Mouse (Mus musculus) adrenal gland, adult (tissue): ENCODE results near the gene Mier2.

ENCODE experiments used
- DNase-seq, 2 experiments: peaks; one replicate each; pipeline ENCODE4 v3.0.0; 2022 to 2023; ENCODE audit warnings: low spot score in 1 of 2; ENCODE audit not compliant: inconsistent age in 2 of 2

The Mier2 gene

DNA sequence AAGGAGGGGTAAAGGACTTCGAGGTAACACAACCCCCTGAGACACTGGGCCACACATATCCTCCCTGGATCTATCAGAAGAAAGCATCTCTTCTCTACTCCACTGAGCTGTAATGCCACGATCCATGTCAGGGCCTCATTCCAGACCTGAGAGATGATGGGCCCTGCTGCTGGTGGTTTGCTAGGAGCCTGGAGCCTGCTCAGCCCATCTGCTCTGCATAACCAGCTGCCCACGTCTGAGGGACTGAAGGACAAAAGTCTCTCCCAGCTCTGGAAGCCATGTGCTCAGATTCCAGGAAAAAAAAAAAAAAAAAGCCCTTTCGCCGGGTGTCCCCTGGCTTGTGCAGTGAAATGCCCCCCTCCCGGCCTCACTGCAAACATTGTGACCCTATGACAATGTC lies 20.8 kb upstream of the Mier2 start:
- no peak for DNase-seq

DNA sequence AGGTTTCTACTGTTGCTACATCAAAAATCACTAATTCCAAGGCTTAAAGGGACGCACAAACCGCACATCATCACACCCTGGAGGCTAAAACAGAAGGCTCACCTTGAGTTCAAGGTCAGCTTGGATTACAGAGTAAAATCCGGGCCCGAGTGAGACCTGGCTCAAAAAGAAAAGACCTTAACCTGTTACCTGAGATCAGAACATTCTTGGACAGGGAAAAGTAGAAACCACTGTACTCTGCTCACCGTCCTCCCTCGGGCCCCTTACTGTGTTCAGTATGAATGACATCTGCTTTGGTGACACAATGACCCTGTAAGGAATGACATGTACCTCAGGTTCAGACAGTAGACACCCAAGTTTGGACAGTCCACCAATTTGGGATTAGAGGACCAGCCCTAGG lies 19.8 kb upstream of the Mier2 start:
- DNase-seq, result no peak

DNA sequence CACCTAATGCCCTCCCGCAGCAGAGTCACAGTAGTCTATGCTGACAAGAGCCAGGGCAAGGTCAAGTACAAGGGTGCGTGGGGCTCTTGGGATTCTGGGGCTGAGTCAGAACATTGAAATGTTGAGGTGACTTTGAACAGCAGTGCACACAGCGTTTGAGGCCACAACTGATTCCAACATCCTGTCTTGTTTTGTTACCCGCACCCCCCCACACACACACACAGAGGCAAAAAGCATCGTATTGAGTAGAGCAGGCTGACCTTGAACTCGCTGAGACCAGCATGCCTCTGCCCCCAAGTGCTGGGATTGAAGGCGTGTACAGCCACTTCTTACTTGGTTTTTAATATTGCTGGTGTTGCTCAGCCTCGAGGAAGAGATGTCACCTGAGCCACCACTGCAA lies 19.4 kb upstream of the Mier2 start:
- DNase-seq, result peak in 1 of 2 experiments; percentile 52

DNA sequence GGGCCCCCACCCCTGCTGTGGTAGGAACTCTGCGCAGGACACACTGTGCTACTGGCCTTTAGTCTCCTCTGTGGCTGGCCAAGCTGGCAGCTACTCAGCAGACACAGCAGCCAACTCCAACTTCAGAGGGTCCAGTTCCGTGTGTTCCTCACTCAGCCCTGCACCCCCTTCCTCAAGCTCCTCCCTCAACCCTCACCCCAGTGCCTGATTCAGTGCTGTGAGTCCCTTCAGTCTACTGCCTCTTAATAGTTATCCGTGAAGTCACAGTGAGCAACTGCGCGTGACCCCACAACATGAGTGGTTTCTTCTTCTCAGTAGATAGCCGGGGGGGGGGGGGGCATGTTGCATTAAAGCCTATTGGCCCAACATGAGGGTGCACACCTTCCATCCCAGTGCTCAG lies 18.6 kb upstream of the Mier2 start:
- no peak for DNase-seq

DNA sequence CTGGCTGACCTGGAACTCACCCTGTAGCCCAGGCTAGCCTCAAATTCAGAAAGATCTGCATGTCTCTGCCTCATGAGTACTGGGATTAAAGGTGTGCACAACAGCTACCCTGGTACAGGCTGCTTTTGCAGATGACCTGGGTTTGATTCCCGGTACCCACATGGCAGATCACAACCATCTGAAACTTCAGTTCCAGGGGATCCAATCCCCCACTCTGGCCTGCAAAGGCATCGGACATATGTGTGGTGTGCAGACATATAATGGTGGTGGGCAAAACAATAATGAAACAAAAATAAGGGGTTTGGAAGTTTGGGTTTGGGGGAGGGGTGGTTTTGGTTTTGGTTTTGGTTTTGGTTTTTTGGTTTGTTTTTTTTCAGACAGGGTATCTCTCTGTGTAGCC lies 16.3 kb upstream of the Mier2 start:
- no peak for DNase-seq

DNA sequence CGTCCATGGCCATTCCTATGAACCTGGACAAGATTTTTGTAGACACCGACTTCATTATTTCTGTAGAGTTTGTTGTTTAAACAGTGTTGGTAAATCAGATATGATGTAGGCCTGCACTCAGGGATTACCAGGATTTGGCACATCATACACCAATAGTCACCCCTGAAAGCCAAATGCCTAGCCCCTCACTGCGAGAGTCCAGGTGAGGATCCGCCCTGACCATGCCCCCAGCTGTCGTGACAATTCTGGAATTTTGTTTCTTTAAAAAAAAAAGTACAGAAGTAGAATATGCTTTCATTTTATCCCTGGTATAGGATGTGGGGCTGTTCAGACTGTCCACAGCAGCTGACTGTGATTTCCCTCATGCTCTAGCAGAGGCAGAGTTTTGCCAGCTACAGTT lies 14.9 kb upstream of the Mier2 start:
- no peak for DNase-seq

DNA sequence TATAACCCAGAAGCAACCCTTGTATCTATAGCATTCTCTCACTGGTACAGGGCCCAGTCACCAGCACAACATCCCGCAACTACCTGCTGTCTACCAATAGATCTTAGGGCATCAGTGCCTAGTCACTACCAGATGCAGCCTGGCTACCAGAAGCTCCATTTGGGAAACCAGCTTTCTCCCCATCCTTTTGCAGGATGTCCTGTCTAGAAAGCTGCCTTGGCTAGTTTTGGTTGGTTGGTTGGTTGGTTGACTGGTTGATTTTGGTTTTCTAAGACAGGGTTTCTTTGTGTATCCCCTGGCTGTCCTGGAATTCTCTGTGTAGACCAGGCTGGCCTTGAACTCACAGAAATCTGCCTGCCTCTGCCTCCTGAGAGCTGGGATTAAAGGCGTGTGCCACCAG lies 4.7 kb upstream of the Mier2 start:
- no peak for DNase-seq

DNA sequence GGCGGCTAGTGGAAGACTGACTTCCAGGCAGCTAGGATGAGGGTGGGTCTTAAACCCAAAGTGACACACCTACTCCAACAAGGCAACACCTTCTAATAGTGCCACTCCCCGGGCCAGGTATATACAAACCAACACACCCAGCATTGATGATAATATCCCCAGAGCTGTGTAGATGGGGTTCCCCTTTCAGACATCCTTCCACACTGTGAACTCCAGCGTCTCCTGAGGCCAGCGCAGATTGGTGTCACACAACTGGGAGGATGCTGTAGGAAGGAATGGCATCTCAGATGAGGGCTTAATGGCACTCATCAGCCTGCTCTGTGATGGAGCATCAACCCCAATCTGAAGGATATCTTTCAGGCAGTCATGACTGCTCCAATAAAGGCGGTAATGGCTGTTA lies 2.5 kb upstream of the Mier2 start:
- no peak for DNase-seq

DNA sequence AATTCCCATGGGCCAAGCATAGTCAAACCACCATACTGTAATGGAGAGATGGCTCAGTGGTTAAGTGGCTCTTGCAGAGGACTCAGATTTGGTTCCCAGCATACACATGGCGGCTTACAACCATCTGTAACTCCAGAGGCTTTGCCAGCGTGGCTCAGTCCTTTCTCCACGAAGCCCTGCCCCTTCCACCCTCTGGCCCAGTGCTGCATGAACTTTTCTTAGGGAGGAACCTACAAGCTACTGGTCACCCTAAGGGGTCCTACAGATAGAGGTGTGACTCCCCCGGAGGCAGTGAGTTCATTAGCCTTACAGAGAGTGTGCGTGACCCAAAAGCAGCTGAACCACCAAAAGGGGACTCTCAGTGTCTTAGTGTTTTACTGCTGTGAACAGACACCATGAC lies 2.0 kb upstream of the Mier2 start:
- DNase-seq, result no peak

DNA sequence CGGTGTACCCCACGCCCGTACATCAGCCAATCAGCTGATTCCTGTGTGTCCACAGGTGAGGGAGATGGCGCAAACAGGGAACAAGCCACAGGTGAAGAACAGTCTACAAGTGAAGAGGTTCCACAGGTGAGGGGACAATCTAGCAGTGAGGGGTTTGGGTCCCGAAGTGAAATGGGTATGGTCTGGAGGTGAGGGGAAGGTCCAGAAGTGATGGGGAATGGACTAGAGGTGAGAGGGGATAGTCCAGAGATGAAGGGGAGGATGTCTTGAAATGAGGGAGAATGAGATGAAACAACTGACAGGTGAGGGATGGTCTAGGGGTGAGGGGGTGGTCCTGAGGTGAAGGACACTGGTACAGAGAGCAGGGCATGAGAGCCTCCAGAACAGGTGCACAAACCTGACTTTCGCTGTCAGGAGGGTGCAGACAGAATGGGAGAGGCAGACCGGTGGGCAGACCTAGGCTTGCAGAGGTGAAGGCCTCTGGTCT lies 282 bp upstream of the Mier2 start:
- peak in 1 of 2 experiments; percentile 9 for DNase-seq

DNA sequence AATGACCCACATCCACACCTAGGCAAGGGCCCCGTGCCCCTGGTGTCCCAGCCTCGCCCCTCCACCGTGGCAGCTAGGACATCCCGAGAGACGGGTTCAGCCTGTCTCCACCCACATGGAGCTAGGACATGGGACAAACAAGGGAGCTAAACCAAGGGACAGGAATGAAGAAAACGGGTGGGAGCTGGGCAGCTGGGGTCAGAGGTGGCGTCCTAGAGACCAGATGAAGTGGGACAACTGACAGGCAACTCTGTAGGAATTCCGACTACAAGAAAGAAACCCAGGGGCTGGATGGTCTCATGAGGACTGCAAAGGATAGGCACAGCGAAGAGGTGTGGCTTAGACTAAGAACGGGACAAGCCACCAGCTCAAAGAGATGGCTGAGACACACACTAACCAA lies 1.3 kb downstream of the Mier2 start:
- peak in 1 of 2 experiments; percentile 47 for DNase-seq

DNA sequence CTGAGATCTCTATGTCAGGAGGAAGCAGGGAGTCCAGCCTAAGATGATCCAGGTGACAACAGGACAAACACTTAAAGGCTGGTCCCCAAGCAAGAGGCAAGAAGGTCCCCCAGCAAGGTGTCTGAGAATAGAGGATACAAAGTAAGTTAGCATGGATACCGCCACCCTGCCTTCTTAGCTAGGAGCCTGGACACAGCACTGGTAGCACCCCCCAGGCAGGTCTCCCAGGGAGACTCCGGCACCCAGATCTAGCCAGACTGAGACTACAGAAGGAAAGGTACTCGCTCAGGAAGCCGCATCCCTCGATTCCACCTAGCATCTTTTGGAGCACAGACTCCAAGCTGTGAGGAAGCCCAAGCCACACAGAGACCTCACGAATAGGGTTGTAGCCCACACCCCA lies 1.8 kb downstream of the Mier2 start:
- no peak for DNase-seq

DNA sequence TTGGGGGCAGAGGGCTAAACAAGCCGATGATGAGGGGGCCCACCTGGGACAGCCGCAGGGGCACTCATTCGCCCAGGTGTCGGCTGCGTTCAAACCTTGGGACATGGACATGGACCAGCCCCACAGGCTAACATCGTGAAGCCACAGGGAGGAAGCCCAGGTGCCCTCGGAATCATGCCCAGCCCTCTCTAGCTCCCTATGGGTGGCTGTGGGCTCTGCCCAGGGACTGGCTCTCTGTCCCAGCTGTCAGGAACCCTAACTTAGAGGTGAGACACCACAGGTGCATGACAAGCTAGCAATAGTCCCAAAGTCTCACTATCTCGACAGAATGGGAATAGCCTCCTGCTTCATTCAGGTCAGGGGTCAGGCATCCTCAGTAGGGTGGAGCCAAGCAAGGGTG lies 2.5 kb downstream of the Mier2 start:
- DNase-seq, result peak in 1 of 2 experiments; percentile 22

DNA sequence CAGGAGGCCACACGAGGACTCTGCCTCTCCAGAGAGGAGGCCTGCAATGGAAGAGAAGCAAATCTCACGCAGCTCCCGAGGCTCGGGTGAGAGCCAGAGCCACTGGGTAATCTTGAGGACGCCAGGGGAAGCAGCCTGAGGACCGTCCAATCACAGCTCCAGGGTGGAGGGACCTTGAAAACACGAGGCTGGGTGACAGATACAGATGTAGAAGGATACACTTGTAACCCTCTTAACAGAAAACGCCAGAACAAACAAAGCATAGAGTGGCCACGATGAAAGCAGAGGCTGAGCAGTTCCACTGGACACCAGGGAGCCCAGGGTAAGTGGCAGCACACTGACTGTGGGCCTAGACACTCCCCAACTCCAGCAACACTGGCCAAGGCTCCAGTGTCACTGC lies 4.6 kb downstream of the Mier2 start:
- DNase-seq, result peak in 1 of 2 experiments; percentile 18

DNA sequence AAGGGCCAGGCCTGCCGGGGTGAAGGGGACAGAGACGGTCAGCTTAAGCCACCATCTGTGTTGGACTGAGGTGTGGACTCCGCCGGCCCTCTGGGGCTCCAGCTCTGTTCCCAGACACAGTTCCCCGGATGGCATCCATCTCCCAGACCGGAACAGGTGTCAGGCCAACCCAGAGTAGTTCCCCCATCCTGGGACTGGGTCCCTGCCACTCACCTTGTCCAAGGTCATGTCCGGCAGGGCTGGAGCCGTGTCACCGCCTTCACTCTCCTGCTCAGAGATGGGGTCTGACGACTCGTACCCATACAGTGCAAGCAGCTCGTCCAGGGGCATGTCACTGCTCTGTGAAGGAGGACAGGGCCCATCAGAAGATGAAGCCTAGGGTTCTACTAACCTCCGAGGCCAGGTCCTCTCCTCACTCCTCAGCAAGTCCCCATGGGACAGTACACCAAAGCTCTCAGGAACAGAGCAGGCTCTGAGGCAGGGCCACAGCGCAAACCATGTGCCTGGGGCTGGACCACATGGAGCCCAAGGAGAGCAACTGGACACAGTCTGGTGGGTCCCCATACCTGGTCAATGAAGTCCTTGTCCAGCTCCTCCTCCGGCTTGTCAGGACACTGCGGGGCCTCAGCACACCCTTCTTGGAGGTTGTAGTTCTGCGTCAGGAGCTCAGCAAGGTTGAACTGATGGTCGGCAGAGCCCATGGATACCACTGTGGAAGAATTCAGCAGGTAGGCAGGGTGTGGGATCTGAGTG lies 5.9 kb downstream of the Mier2 start:
- DNase-seq, result peak in 1 of 2 experiments; percentile 17

DNA sequence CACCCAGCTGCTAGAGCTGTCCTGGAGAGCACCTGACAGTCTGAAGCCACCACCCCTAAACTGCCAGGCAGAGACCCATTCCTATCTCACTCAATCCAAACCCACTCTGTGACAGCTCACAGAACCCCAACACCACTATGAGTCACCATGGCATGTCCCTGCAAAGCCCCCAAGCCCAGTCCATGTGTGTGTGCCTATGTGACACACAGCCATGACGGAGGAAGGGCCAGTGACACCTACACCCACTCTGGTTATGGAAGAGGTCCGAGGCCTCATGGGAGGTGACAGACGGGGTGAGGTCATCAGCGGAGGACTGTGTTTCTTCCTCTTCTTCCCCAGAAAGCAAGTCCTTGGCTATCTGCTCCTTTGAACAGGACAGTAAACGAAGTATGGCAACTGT lies 6.5 kb downstream of the Mier2 start:
- DNase-seq, result peak in 1 of 2 experiments; percentile 17

DNA sequence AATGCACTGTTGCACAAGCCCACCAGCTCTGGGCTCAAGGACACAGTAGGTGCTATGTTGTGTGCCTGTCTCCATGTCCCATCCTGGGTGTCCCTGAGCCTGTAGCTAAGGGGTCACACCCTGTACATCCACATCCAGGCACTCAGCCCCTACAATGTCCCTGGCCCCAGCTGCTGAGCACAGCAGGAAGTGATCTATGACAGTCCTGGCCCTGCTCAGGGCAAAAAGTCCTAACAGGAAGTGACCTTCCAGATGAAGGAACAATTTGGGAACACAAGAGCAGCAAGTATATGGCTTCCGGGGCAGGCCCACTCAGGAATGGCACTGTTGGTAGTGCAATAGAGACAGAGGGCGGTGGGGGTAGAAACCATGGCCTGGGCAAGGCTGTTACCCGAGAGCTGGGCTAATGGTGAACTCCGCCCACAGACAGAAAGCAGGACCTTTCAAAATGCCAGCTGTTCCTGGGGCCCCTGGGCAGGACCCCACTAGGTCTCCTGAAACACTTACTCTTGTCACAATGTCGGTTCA lies 7.8 kb downstream of the Mier2 start:
- peak in 1 of 2 experiments; percentile 18 for DNase-seq

DNA sequence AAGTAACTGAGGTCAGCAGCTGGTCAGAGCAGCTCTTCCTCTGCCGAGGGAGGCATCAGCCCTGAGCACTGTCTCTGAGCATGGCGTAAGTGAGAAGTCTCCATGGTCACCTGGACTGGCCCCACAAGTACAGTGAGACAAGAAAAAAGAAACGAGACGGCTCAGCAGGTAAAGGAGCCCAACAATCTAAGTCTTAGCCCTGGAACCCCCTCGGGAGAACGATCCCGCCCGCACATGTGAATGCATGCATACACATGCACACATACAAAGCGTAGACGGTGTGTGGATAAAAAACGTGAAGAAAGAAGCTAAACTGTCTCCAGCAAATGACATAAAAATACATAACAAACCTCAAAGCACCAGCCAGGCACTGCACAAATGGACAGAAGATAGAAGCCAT lies 8.5 kb downstream of the Mier2 start:
- no peak for DNase-seq

DNA sequence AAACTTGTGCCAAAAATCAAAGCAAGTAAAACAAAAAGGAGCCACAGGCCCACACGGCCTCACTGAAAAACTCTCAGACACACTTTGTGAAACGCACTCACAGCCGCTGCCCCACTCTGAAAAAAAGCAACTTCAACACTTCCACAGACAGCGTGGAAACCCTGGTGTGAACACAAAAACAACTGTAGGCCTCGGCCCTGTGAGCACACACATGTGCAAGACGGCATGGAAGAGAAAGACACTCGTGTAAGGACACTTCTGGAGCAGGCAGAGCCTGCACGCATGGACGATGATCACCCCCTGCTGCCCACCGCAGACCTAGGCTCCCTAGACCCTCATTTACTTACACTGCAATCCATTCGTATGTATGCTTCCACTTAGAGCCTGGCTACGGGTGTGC lies 9.1 kb downstream of the Mier2 start:
- DNase-seq, result no peak

DNA sequence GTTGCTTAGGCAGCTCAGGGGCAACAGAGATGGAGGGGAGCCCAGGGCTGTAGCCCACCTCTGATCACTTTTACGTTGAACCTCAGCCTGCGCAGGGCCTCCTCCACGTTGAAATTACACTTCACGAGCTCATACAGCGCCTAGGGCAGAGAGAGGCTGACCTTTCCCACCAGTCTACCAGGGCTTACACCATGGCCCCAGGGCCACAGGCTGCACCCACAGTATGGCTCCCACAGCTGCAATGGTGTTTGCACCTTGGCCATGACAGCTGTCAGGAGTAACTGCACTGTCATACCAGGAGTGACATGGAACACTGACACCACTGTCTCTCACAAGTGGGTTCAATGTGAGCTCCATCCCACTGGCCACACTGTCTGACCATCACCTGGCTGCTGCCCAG lies 10.4 kb downstream of the Mier2 start:
- DNase-seq, result no peak

DNA sequence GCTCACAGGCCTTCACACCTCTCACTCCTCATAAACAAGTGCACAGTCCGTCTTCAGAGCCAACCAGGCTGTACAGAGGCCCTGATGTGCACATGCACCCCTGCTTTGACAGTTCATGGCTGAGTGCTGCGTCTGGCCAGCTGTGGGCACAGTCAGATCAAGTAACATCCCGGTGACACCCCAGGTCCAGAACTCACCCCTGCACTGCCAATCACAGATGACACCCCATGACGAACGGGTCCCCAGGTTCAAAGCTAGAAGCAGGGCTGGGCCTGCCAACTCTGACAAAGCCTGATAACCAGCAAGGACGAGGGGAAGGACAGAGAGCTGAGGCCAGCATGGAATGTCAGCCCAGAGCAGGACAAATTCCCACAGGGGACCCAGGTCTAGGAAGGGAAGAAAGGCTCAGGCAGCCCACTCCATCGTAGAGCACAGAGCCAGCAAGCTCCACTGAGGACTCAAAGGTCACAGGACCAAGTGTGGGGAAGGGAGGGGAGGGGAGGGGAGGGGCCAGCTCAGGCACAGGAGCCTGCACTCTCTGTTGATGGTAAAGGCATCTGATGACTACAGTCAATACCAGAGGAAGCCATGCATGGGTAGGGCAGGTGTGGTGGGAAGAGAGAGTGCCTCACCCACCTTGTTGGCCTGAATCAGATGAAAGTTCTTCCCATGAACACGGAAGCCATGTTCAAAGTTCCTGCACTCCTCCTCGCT lies 11.0 kb downstream of the Mier2 start:
- peak; percentile 38 to 81 for DNase-seq

DNA sequence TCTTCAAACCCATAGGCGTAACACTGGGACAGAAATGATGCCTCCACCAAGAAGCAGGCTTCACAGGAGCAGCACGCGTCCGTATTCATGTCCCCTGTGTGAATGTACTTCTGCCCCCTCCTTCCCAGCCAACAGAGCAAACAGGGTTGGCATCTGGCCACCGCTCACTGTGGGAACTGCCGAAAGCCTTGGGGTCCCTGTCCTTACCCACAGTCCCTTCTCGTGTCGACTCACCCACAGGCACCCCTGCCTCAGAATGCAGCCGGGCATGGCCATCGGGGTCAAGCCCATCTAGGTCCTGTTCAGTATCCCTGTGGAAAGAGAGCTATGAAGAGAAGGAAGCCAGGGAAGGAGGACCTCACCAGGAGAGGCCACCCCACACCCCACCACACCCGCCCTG lies 12.8 kb downstream of the Mier2 start:
- DNase-seq, result peak; percentile 3 to 21
